Mouse (Mus musculus) midbrain, embryonic 14.5 days (tissue): ENCODE data around the gene Ipo4. TPM values are rescaled to one million over a fixed set of nuclear protein-coding genes. Genes with fewer than 3 reads are reported as not detected.

Experiments used
- ATAC-seq: fragments of 200-750 bp; cut with Nextera tagmentation; 2 replicates; pipeline ENCODE4 v1.8.0; 2017; ENCODE audit warnings: moderate number of reproducible peaks, moderate library complexity; ENCODE audit not compliant: low FRiP score, low TSS enrichment
- DNase-seq: peaks from one replicate; pipeline ENCODE4 v3.0.0-alpha.2; 2015
- H3K27ac ChIP-seq: fragments of 300-500 bp; sonication (generic); replicated peaks from 2 replicates; pipeline ENCODE4 v1.5.1; 2014; ENCODE audit warnings: mild to moderate bottlenecking, low read depth, low read length, moderate library complexity
- H3K27me3 ChIP-seq: fragments of 300-500 bp; sonication (generic); 2 replicates; pipeline ENCODE4 v1.6.1; 2014; ENCODE audit warnings: low read length, control low read depth, mixed read lengths; ENCODE audit not compliant: control insufficient read depth, insufficient read depth
- H3K36me3 ChIP-seq: fragments of 300-500 bp; sonication (generic); 2 replicates; pipeline ENCODE4 v1.6.1; 2014; ENCODE audit warnings: low read length, control low read depth; ENCODE audit not compliant: control insufficient read depth, insufficient read depth
- H3K4me1 ChIP-seq: fragments of 300-500 bp; sonication (generic); 2 replicates; pipeline ENCODE4 v1.6.1; 2014; ENCODE audit warnings: mild to moderate bottlenecking, antibody characterized with exemption, low read length, control low read depth; ENCODE audit not compliant: control insufficient read depth, insufficient read depth
- H3K4me2 ChIP-seq: fragments of 300-500 bp; sonication (generic); 2 replicates; pipeline ENCODE4 v1.6.1; 2014; ENCODE audit warnings: mild to moderate bottlenecking, low read length, moderate library complexity
- H3K4me3 ChIP-seq: fragments of 300-500 bp; sonication (generic); replicated peaks from 2 replicates; pipeline ENCODE4 v1.5.1; 2014; ENCODE audit warnings: low read depth, low read length
- H3K9ac ChIP-seq: fragments of 300-500 bp; sonication (generic); replicated peaks from 2 replicates; pipeline ENCODE4 v1.6.1; 2014; ENCODE audit warnings: mild to moderate bottlenecking, low read length, moderate library complexity
- H3K9me3 ChIP-seq: fragments of 300-500 bp; sonication (generic); 2 replicates; pipeline ENCODE4 v1.6.1; 2016; ENCODE audit warnings: low read length, control low read depth, mixed read lengths; ENCODE audit not compliant: control insufficient read depth
- WGBS: fragments of 180-500 bp; shearing (Covaris S2); extraction: QIAGEN DNeasy Blood & Tissue Kit; methylation state at CpG from one replicate; pipeline ENCODE4 v1.1.7; 2014; 5-methylcytosine and 5-hydroxymethylcytosine counted together
- polyA plus RNA-seq: library from polyadenylated mRNA; unstranded; fragments of >200 nt; fragmentation: Nextera tagmentation; extraction: Ambion mirVana; gene quantifications from 2 replicates; pipeline ENCODE4 v1.2.1, GENCODE M21; 2014

The Ipo4 gene
- polyA plus RNA-seq, 1 experiment from 2014 or later: 107 TPM

GRCm38 (mm10) chr14:55616844-55617243 lies 18.9 kb downstream of the Ipo4 start:
- Histone ChIP-seq H3K27me3 (no peaks in the 10 kb centered on the region), H3K4me2 (no peak overlapping the region), H3K36me3 (no peaks in the 10 kb centered on the region), H3K4me3 (no peak overlapping the region), H3K9ac (no peak overlapping the region), H3K4me1 (no peaks in the 10 kb centered on the region), H3K9me3 (no peaks in the 10 kb centered on the region), H3K27ac (no peak overlapping the region)
- no peak for DNase-seq
- 94% methylated on average over 2 of the region's 2 CpGs for whole genome bisulfite sequencing
- no peak for ATAC-seq

GRCm38 (mm10) chr14:55615876-55616275 lies 19.9 kb downstream of the Ipo4 start:
- DNase-seq: no peak
- Histone ChIP-seq H3K36me3 (peaks cover 2% of the 10 kb centered on the region; the same call in 1 of the 2 replicates), H3K9me3 (no peaks in the 10 kb centered on the region), H3K9ac (no peak overlapping the region), H3K27me3 (no peaks in the 10 kb centered on the region), H3K4me2 (no peak overlapping the region), H3K4me1 (no peaks in the 10 kb centered on the region), H3K4me3 (no peak overlapping the region), H3K27ac (no peak overlapping the region)
- 54% methylated on average over 2 of the region's 2 CpGs for WGBS
- no peak for ATAC-seq

GRCm38 (mm10) chr14:55614565-55615178 lies 21.1 kb downstream of the Ipo4 start:
- no peak overlapping the region for H3K27ac ChIP-seq
- H3K36me3 ChIP-seq: peaks cover 12% of the 10 kb centered on the region
- no peaks in the 10 kb centered on the region for H3K4me1 ChIP-seq
- H3K9me3 ChIP-seq: no peaks in the 10 kb centered on the region
- no peaks in the 10 kb centered on the region for H3K27me3 ChIP-seq
- WGBS: 84% methylated on average over 7 of the region's 7 CpGs
- no peak overlapping the region for H3K4me3 ChIP-seq
- ATAC-seq: no peak
- no peak overlapping the region for H3K9ac ChIP-seq
- H3K4me2 ChIP-seq: no peak overlapping the region
- no peak for DNase-seq

- WGBS: 62% methylated on average over 6 of the region's 6 CpGs
- ATAC-seq (no peak), DNase-seq (no peak)
- Histone ChIP-seq H3K4me2 (no peak overlapping the region), H3K27ac (no peak overlapping the region), H3K4me3 (no peak overlapping the region), H3K9ac (no peak overlapping the region), H3K27me3 (no peaks in the 10 kb centered on the region), H3K4me1 (no peaks in the 10 kb centered on the region), H3K9me3 (no peaks in the 10 kb centered on the region), H3K36me3 (peaks cover 26% of the 10 kb centered on the region)
Measured at GRCm38 (mm10) chr14:55613346-55613745, 22.4 kb downstream of the Ipo4 start.

- ATAC-seq (no peak), DNase-seq (no peak)
- H3K27ac ChIP-seq: no peak overlapping the region
- no peak overlapping the region for H3K4me3 ChIP-seq
- H3K9me3 ChIP-seq: no peaks in the 10 kb centered on the region
- WGBS: 95% methylated on average over 6 of the region's 6 CpGs
- no peaks in the 10 kb centered on the region for H3K27me3 ChIP-seq
- H3K9ac ChIP-seq: no peak overlapping the region
- H3K4me1 ChIP-seq: no peaks in the 10 kb centered on the region
- peaks cover 65% of the 10 kb centered on the region for H3K36me3 ChIP-seq
- no peak overlapping the region for H3K4me2 ChIP-seq
Measured at GRCm38 (mm10) chr14:55608339-55608738, 27.4 kb downstream of the Ipo4 start.

GRCm38 (mm10) chr14:55605743-55606459 lies 29.9 kb downstream of the Ipo4 start:
- Histone ChIP-seq H3K27me3 (no peaks in the 10 kb centered on the region), H3K27ac (no peak overlapping the region), H3K9me3 (no peaks in the 10 kb centered on the region), H3K36me3 (peaks cover 88% of the 10 kb centered on the region), H3K4me2 (no peak overlapping the region), H3K4me3 (no peak overlapping the region), H3K4me1 (no peaks in the 10 kb centered on the region), H3K9ac (no peak overlapping the region)
- no peak for DNase-seq
- no peak for ATAC-seq
- WGBS: 95% methylated on average over 16 of the region's 16 CpGs

GRCm38 (mm10) chr14:55604823-55605222 lies 30.9 kb downstream of the Ipo4 start:
- Histone ChIP-seq H3K4me1 (no peaks in the 10 kb centered on the region), H3K9me3 (no peaks in the 10 kb centered on the region), H3K27ac (no peak overlapping the region), H3K4me2 (no peak overlapping the region), H3K9ac (no peak overlapping the region), H3K27me3 (no peaks in the 10 kb centered on the region), H3K36me3 (peaks cover 89% of the 10 kb centered on the region), H3K4me3 (no peak overlapping the region)
- 94% methylated on average over 11 of the region's 11 CpGs for WGBS
- ATAC-seq (no peak), DNase-seq (no peak)

GRCm38 (mm10) chr14:55603633-55604576 lies 31.9 kb downstream of the Ipo4 start:
- H3K27ac ChIP-seq: no peak overlapping the region
- peak; percentile 83 for DNase-seq
- peak overlapping the region; percentile 28 for H3K4me2 ChIP-seq
- H3K9me3 ChIP-seq: no peaks in the 10 kb centered on the region
- no peaks in the 10 kb centered on the region for H3K27me3 ChIP-seq
- no peaks in the 10 kb centered on the region for H3K4me1 ChIP-seq
- peak; percentile 87 for ATAC-seq
- H3K9ac ChIP-seq: peak overlapping the region; percentile 36; the same call in 1 of the 2 replicates
- WGBS: 21% methylated on average over 19 of the region's 19 CpGs
- peaks cover 89% of the 10 kb centered on the region for H3K36me3 ChIP-seq
- H3K4me3 ChIP-seq: no peak overlapping the region
